Mouse (Mus musculus) c-Kit-negative CD71-positive TER-119-positive erythroid progenitor cells, embryonic 14.5 days (primary cell): Measurements from ENCODE around the gene Papolb.

Source experiments
- DNase-seq: peaks from one replicate; pipeline ENCODE4 v3.0.0-alpha.2; 2013; ENCODE audit warnings: low read depth, low spot score

The Papolb gene

DNA sequence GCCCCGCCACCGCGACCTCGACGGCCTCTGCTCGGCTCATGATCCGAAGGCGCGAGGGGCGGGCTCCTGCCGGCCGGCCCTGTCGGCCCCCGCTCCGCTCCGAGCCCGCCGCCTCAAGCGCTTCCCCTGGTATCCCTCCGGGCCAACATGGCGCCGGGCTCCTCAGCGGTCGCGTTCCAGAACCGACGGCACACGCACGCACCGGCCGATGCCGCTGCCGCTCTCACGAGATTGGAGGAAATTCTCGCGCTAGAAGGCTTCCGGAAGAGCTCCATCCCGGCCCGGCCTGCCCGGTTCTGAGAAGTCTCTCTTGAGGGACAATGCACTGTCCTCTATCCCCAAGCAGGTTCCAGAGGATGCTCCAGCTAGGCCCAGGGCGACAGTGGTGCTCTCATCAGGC lies at the start of gene Papolb:
Papolb (minus strand) TSS at position 162 of the 400 bp plus-strand sequence.
- DNase-seq = no peak

DNA sequence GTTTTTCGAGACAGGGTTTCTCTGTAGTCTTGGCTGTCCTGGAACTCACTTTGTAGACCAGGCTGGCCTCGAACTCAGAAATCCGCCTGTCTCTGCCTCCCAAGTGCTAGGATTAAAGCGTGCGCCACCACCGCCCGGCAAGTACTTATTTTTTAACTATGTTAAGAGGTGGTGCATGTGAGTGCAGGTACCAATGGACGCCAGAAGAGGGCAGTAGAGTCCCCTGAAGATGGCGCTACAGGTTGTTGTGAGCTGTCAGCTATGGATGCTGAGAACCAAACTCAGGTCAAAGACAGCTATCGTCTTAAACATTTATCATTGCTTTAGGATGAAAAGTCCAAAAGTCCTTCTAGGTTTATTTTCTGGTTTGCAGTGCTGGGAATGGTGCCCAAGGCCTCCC lies 48.3 kb upstream of the Papolb start:
- no peak for DNase-seq

DNA sequence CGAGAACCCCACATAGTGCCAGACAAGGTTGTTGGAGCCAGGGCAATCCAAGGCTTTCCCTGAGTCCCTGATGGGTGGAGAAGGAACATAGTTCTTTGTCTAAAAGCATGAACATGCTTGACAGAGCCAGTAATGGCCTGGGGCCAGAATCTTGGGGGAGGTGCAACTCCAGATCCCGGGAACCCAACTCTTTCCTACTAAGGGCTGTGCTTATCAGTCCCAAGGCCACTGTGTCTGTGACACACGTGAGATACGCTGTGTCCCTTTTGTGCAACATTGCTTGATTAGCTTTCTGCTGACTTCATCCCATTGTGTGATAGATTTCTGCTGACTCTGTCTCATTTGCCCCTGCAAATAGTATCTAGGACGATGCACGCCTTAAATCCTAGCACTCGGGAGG lies 47.0 kb upstream of the Papolb start:
- DNase-seq = no peak

DNA sequence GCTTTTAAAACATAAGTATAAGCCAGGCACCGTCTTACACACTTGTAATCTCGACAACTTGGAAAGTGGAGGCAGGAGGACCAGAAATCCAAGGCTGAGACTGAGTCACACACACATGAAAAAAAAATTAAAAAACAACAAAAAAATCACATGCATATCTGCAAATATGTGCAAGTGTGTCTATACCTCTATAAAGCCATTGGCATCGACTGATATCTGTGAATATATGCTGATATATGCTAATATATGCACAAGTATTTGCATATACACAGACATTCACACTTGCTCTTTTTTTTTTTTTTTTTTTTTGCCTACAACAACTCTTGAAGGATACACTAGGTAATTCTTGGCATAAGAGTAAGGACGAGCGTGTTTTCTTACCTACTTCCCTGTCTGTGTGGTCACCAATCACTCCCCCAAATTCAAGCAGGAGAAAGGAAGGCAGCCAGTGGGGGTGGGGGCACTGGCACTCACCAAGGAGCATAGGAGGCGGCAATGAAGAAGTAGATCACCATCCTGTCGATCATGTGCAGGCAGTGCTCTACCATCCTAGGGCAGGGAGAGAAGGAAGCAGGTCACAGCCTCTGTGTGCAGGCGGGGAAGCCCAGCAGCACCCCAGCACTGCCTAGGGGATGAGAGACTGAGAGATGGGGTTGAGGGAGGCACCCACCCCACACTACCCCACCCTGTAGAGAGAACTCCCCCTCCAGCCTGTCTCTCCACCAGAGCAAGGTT lies 44.6 kb upstream of the Papolb start:
- DNase-seq = no peak

DNA sequence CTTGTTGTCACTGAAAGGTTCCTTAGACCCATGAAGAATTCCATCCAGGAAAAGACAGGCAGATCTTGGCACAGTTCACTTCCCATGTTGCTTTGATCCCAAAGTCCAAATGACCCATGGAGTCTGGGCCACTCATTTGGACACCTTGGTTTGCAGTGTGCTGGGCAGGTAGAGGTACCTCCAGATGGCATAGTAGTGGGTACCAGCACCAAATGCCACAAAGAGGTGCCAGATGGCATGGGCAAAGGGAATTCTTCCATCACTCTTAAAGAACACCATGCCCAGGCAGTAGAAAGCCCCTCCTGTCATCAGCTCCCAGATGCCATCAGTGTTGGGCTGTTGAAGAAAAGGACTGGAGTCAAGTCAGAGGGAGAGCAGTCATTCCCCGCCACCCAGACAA lies 34.7 kb upstream of the Papolb start:
- DNase-seq = no peak

DNA sequence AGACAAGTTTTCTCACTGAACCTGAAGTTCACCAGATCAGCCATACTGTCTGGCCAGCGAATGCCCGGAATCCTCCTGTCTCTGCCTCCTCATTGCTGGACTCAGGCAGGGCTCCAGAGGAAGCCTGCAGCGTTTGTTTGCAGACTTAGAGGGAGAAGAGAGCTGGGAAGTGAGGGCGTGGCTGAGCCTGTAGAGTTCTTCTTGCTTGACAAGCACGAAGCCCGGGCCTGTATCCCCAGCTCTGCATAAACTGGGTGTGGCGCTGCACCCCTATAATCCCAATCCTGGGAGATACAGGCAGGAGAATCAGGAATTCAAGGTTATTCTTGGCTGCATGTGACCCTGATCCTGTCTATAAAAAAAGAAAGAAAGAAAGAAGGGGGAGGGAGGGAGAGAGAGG lies 30.4 kb upstream of the Papolb start:
- DNase-seq = no peak

DNA sequence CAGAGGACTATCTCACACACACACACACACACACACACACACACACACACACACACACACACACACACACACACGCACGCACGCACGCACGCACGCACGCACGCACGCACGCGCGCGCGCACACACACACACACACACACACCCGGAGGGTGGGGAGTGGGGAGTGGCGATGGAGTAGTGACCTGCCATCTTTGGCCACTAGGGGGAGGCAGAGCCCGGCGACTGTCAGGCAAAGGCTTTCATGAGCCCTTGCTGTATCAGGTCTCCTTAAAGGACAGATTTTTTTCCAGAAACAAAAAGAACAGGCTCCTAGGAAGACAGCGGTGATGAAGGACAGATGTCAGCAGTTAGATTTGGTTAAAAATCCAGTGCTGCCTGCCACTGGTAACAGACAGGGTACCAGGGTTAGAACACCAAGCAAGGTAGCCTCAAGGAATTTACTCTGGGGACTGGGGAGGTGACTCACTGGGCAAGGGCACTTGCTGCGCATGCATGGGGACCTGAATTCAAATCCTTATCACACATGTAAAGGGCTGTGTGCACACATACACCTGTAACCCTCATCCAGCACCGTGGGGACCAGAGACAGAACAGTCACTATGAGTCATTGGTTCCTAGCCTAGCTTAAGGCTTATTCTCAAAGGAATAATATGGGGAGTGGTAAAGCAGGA lies 27.7 kb upstream of the Papolb start:
- DNase-seq = peak; percentile 31

DNA sequence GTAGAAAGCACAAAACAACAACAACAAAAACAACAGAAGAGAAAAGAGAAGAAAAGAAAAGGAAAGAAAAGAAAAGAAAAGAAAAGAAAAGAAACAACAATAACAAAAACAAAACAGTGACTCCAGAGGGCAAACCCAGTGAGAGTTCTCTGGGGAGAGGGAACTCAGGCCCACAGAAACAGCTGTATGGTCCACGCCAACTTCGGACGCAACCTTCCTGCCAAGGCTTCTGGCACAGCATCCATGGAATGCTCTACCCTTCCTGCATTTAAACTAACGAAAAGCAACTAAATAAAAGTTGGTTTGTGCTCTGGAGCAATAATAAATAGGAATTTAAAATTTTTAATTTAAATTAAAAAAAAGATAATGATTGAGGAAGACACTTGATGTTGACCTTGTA lies 26.8 kb upstream of the Papolb start:
- DNase-seq = no peak

DNA sequence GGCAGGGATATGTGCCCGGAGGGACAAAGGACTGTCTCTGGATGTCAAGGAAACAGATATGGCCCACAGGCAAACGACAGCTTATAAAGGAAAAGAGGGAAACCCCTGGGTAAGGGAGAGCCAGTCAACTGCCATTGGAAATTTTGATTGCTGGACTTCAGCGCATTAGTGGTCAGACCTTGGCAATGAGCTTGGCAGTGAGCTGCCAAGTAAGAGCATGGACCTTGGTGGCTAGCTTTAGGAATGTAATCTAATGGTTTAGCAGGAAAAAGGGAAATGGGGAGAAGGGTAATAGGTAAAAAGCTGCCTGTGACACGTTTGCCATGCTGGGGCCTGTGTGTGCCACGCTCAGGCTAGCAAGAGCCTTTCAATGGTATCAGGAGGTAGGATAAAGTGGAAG lies 26.0 kb upstream of the Papolb start:
- no peak for DNase-seq

DNA sequence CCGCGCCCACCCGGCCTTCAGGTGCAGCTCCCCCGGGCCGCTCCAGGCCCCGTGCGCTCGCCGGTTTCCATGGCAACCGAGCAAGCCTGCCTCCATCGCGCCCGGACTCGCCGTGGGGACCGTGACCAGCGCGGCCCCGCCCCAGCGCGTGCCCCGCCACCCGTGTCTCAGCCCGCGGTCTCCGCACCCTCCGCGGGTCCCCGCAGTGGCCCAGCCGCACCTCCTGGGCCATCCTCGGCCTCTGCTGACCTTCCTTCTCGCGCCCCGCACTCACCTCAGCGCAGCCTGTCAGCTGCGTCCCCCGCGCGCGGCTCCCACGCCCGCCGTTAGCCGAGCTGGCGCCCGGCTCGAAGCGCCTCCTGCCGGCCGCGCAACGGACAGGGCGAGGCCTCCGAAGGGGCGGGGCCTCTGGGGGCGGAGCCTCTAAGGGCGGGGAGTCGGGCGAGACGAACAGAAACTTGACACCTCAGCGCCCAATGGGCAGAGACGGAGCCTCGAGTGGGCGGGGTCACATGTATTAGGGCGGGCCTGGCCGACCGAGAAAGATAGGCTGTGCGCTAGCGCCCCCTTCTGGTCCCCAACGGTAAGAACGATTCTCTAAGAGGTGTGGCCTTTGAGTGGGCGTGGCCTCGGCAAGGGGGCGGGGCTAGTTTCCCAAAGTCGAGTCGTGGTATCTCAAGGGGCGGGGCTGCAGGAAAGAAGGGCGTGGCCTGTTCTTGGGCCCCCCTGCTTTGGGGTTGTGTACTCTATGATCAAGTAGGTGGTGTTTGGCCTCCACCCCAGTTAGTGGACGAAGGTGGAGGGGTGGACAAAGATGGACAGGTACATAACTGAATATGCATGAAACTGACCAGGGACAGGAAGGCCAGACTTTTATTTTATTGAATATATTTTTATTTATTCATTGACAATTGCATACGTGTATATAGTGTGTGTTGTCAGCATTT lies 21.1 kb upstream of the Papolb start, which contains the start of gene Radil:
Radil (minus strand) TSS at position 393 of the 947 bp plus-strand sequence.
- DNase-seq = peak; percentile 52

DNA sequence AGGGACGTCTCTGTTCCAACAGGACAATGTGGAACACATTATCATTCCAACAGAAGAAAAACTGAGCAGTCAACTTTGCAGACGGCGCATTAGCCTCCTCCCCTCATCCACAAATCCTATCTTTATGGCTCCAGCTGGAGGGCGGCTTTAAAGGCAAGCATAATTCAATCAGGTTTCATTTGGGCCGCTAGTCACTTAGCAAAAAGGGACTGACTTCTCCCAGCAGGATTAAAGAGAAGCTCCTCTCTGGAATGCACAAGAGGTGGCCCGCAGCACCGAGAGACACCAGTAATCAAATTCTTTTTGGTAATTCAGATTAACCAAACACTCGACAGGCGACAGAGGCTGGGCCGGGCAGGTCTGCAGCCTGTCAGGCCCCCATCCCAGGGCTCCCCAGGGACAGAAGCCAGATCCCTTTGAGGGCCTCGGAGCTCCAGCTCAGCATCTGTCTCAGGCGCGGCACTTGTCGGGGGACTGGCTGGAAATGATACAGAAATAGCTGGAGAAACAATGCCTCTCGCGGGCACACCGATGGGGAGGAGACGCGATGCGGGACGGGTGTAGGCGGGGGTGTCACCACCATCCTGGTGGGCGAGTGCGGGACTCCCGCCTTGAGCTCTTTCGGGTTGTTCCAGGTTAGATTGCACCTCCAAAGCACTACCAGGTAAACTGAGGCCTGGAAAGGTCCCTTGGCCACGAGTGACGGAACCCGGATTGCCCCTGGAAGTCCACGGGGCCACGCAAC lies 20.3 kb upstream of the Papolb start:
- DNase-seq = no peak

DNA sequence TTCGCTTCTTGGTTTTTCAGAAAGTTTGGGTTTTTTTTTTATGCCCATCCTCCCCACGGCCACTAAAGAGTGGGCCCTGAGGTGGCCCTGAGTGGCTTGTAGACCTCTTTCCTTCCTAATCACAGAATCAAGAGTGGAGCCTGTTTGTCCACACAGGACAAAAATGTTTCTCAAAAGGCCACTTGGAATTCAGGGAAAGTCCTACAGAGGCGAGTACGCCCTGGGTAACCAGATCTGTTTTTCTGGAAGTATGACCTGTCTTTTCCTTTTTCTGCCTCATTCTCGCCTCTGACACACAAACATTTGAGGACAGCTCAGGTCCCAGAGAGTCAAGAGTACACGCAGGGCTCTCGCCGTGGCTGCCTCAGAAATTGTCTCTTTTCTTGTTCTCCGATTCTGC lies 19.6 kb upstream of the Papolb start:
- no peak for DNase-seq

DNA sequence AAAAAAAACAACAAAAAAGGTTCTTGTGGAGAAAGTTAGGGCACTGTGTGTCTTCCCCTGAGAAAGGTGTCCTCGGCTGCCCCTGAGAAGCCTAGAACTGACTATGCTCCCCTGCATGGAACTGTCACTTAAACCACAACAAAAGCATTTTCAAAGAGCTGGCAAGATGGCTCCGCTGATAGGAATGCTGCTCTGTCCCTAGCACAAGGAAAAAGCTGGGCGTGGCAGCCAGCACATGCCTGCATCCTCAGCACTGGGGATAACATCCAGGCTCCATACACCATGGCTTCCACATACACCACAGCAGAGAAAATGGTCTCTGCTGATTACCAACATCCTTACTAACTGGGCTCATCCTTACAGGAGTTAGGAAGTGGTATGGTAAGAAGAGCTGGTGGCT lies 17.2 kb upstream of the Papolb start:
- no peak for DNase-seq

DNA sequence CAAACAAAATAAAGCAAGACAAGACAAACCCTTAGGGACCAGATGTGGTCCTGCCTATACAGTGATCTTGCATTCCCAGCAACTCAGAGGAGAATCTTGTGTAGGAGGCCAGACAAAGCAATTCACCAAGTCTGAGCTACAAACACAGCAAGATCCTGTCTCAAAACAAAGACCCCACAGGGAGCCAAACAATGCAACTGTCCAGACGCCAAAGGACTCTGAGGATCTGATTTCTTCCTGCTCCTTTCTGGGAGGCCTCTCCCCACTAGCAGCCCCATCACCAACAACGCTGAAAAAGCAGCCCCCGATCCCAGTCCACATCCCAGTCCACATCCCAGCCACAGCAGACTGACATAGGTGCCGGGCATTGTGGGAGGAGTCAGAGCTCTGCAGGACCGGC lies 16.5 kb upstream of the Papolb start:
- DNase-seq = no peak

DNA sequence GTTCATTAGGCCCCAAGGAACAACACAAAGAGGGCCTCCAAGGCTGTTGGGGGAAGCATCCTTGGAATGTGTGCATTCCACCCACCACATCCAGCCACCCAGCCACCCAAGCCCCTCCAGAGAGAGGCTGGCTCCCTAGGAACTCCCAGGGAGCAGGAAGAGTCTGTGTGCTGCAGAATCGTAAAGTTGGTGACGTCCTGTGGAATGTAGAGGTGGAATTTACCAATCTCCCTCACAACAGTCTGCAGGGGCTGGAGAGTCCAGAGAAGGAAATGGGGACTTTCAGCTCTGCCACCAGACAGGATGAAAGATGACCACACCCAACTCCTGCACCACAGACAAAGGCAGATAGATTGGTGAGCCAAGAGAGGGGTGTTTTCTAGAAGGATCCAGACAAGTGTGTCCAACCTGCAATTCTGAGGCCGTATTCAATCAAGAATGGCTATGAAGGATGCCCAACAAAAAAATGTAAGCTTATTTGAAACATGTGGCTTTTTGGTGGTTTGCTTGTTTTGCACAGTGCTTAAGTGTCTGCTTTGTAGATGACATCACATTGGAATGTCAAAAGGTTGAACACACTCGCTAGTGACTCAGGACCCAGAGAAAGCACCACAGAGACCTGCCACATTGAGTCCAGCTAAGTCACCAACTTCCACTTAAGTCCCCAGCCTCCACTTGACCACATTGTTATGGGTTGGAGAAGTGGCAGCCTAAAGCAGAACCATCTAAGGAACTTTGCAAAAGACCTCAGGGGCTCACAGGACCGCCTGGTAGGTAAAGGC lies 15.3 kb upstream of the Papolb start:
- no peak for DNase-seq

DNA sequence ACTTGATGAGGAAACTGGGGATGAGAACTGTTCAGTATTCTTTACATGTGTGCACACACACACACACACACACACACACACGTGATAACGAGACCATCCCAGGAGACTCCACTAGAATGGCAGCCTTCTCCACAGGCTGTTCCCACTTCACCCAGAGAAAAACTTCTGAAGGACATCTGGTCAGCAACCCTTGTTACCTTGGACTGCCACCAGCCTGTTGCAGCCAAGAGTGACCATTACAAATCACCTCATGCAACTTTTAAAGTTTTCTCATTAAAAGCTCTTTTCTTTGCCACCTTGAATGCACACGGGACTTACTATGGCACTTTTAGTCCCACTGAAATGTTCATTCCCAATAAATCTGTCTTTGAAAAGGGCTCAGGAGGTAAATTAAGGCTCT lies 7.4 kb upstream of the Papolb start:
- DNase-seq = no peak

DNA sequence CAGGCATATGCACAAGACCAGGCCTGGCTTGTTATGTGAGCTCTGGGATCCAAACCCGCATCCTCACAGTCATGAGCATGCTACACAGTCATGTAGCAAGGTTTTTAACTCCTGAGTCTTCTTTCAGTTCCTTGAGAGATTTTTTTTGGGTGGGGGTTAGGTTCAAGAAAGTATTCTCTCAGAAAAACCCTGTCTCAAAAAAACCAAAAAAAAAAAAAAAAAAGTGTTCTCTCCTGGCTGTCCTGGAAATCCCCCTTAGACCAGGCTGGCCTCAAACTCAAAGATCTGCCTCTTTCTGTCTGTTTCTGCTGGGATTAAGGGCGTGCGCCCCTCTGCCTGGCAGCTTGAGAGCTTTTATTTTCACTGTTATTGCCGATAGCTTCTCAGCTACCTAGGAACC lies 5.5 kb upstream of the Papolb start:
- DNase-seq = no peak

DNA sequence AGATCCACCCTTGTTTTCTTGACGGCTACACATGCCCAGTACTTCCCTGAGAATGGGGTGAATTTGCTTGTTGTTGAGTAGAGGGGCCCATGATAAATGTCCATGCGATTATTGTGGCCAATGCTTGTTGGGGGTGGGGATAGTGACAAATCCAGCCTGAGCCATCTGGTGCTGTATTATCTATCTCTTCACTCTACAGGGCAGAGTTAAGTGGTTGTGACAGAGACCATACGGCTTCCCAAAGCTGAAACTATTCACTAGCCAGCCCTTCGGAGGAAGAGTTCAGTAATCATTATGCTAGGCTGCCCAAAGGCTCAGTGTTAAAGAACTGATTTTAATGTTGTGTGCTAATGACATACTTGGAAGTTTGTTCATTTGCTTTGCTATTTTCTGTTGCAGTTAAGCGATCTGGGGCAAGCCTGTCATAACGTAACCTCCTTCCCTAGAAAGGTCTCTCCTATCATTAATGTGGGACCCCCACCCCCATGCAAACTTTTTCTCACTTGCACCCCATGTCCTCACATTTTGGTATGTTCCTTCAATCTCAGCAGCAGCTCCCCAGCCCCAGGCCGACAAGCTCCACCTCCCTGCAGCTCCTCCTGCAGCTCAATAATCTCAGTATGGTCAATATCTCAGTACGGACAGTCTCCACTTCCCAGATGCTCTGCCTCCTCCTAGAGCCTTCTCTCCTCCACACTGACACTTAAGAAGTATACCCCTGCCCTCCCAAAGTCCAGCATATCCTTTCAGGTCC lies 5.0 kb downstream of the Papolb start:
- DNase-seq = no peak

DNA sequence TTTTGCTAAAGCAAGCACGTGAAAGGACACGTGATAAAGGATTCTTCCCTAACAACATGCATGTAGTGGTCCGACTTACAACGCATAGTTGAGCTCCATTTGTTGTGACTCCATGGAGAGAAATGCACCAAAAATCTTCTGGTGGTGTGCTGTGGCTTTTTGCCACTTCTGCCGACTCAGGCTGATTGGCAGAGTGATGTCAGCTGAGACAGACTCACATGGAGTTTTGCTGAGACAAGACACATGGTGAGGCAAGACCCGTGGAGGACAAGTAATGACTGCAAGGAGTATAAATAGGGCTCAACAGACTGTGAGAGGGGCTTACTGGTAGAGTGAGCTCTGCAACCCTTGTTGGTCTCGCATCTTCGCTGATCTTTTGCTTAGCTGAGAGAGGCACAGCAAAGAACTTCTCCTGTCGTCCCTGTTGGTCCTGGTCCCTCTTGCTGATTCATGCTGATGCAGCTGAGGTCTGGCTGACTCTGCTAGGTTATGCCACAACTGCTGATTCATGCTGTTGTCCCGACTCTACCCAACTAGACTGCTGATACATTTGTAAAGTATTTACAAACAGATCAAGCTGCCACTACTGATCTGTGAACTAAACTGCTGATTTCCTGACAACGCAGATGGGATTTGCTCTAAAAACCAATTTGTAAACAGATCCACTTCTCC lies 8.5 kb downstream of the Papolb start:
- DNase-seq = peak; percentile 58
